Mouse (Mus musculus) stomach, postnatal 0 days (tissue): ENCODE data around the gene Lifr.

ENCODE experiments used
- CTCF ChIP-seq: IDR thresholded peaks from 2 replicates; pipeline ENCODE4 v1.5.1; 2016; ENCODE audit warnings: antibody characterized with exemption, low read depth, mild to moderate bottlenecking, moderate library complexity
- EP300 ChIP-seq: optimal IDR thresholded peaks from 2 replicates; pipeline ENCODE3; 2016; ENCODE audit warnings: antibody characterized with exemption

DNA sequence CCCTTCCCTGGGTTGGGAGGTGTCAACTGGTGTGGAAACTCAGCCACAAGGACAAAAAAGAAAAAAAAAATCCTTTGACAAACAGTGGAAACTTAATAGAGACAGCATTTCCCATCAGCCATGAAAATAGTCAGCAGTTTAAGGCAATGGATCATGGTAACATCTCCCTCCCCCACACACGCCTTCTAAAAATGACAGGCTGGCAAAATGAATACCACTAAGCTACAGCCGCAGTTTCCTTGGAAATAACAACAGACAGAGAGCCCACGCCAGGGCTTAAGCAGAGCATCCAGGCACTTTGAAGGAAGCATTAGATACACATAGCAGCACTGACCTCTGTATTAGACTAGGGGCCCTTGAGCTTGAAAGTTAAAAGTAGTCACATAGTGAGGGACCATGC lies 150.5 kb downstream of the Lifr start:
- TF ChIP-seq EP300 (no peak), CTCF (no peak)
